Mouse (Mus musculus): ENCODE measurements around the gene Hoxb1.

Gene Hoxb1

DNA sequence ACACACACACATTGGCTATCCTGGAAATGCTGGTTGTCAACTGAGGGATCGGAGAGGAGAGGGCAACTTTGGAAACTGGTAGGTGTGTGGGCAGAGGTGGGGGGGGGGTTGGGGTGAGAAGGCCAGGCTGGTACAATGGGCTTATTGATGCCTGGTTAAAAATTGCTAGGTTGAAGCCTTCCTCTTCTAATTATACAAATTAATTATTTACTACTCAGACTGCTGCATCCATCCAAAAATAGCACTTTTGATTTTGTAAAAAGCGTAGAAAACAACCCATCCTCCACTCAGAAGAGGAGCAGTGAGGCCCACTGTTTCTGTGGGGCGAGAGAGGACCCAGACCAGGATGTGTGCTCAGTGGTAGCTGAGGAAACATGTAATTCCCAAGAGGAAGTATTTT, 30.6 kb upstream of the Hoxb1 start:
- DNase-seq: no peak

DNA sequence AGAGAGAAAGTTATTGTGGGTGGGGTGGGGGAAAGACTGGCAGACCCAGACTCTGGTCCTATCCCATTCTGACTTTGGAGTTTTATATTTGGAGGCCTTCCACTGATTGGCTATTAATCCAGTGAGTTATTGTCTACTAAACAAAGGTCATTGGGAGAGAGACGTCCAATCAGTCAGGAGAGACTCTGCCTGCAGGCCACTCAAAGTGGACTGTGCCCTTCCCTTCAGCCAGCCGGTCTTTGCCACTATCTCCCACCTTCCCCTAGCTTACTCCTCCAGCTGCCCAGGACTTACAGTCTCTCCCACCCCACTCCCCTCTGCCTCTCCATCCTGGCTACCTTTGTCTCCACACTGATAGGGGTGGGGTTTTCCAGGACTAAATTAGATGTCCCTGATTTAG, 29.0 kb upstream of the Hoxb1 start:
- no peak for DNase-seq

DNA sequence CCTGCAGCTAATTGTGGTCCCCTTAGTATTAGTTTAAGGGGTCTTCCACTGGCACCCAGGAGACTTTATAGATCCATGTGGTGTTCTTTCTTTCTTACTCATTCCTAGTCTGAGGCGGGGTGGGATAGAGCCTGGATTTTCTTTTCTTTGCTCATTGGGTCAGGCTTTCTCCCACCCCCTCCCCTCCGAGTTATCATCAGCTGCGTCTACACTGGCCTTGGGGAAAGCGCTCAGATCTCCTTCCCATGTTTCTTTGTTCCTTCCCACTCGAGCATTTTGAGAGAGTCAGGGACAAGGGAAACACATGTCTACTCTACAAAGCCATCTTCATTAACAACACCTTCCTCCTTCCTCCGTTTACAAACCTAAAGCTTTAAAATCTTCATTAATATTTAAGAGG, 28.5 kb upstream of the Hoxb1 start:
- DNase-seq: no peak

DNA sequence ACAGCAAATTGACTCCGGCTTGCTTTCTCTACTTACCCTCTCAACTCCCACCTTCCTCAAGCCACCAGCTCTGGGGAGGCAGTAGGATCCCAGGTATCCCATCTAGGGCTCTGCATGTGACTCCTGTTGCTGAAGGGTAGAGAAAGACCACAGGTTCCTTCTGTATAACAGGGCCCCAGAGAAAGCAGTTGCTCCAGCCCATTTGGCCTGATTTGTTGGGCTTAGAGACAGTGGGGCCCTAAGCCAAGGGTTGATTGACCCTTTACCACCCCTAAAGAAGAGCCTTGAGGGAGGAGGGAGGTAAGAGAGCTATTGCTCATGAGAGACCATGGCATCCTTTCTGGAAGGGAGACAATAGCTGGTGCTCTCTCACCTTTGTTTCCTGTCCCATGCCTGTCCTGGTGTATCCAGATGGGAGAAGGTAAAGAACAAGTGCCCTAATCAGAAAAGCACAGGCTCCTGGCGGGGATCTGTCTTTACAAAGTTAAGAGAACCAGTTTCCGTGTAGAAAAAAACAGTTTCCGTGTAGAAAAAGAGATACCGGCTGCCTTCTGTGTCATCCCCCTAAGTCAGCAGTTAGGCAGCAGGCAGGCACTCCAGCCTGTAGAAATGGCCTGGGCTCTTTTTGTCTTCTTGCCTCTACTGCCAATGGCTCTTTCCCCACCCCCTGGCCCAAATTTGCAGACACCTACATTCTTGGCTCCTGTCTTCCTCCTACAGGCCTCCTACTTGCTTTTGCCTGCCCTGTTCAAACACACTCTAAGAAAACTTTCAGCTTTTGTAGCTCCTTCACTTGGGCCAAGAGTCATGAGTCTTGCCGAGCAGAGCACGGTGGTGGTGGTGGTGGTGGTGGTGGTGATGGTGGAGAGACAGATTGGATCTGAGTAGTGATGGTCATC, 26.3 kb upstream of the Hoxb1 start:
- DNase-seq: no peak

DNA sequence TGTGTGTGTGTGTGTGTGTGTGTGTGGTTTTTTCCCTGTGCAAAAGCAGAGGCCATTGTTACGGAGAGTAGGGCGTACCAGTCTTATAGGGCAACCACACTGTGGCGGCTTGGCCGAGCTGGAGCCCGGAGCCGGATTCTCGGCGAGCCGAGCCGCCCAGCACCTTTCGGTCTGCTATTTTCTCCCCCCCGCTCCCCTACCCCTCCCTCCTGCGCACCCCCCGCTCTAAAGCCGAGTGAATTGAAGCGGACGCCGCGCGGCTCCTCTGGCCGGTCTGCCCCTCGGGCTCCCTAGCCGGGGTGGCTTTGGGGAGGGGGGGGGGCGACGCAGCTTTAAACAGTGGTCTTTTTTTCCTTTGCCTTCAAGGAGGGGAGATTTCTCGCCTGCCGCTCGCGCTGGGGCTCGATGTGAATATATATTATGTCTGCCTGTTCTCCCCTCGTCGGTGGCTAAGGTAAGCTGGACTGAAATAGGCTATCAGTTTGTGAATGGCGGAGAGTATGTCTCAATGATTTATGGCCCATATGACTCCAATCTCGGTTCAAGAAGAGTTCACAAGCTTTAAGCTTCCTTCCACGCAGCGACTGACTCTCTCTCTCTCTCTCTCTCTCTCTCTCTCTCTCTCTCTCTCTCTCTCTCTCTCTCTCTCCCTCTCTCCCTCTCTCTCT, 24.7 kb upstream of the Hoxb1 start:
- no peak for DNase-seq

DNA sequence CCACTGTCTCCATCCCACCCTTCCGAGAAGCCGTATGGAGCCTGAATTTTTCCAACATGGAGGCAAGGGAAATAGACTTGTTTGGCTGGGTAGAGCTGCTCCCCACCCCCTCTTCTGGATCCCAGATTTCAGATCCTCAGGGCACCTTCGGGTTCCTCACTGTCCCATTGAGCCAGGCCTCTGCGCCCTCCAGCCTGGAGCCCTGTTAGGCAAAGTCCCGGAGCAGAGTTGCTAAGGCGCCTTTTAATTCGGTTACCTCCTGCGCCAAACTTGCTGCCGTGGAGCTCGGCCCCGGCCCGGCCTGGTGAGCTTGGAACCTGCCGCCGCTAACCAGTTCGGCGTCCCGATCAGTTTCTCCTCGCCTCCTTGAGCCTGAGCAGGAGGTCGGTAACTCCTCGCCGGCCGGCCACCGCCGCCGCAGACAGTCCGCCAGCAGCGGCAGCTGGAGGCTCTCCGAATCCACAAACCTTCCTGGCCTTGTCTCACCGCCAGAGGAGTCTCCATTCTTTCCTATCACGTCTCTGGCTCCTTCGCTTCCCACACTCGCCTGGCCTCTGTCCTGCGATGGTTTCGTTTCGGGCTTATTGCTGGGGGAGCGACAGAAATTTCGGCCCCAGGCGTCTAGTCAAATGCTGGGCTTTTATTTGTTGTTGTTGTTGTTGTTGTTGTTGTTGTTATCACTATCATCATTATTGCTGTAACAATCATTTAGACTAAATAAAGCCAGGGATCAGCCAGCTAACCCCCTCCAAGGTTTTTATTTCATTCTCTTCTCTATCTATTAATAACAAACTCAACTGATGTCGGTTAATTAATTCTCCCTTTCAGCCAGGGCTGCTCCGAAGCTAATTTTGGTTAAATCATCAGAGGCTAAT, 23.6 kb upstream of the Hoxb1 start:
- no peak for DNase-seq

DNA sequence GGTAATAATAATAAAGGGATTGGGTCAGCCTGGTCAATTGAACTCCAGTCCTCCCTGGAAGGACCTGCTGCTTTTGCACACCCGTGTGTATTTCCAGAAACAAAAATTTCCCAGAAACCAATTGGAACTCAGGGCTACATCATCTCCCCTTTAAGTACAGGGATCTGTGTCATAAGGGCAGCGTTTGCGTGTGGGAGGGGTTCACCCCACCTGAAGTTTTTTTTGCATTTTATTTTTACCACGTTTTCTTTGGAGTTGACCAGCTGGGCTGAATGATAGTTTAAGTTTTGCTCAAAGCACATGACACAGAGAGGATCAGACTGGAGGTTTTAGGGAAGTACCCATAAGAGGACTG, 23.0 kb upstream of the Hoxb1 start:
- DNase-seq: no peak

DNA sequence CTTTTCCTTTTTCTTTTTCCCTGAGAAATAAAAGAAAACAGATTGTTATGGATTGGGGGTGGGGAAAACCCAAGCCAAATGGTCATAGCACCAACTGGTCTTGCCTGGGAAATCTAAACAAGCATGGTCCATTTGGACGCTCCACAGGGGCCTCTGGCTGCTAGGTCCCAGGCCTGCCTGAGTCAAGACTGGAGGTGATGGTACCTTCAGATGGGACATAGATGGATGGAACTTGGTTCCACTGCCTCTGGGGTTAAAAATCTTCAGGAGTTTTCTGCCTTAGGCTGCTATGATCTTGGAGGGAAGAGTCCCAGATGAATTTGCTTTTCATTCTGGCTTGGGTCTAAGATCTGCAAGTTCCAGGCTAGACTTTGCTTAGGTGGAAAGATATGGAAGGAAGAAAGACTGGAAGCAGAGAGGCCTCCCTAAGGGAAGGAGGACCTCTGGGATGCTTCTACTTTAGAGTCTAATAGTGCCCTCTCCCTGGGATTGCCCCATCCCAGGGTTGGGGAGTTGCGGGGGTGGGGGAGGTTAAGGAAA, 22.3 kb upstream of the Hoxb1 start:
- no peak for DNase-seq

DNA sequence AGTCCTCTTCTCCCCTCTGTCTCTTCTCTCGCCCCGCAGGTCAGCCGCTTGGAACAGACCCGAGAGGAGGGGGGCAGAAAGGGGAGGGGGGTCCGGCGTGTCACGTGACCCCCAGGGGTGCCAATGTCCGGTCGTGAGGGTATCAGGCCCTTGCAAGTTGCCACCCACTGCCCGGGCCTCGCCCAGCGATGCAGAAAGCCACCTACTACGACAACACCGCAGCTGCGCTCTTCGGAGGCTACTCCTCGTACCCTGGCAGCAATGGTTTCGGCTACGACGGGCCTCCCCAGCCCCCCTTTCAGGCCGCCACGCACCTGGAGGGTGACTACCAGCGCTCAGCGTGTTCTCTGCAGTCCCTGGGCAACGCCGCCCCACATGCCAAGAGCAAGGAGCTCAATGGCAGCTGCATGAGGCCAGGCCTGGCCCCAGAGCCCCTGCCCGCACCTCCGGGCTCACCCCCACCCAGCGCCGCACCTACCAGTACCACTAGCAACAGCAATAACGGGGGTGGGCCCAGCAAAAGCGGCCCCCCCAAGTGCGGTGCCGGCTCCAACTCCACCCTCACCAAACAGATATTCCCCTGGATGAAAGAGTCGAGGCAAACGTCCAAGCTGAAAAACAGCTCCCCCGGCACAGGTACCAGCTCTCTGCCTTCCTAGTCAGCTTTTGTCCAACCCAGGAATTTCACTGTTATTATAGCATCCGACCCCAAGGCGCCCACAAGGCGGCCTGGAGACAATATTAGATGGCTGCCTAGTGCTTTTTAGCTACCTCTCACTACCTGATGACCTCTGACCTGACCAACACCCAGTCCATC, 21.3 kb upstream of the Hoxb1 start:
- DNase-seq: no peak

DNA sequence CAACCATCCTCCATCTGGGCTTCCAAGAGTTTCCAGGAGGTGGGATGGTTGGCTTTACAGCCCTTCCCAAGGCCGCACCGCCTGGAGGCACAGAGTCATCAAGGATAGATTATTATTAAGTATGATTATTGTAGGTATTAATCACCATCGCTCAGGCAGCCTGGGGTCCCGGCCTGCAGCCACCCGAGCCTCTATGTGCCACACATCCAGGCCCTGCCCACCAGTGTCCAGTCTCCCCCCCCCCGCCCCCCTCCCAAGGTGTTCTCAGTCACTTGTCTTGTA, 20.7 kb upstream of the Hoxb1 start:
- DNase-seq: no peak

DNA sequence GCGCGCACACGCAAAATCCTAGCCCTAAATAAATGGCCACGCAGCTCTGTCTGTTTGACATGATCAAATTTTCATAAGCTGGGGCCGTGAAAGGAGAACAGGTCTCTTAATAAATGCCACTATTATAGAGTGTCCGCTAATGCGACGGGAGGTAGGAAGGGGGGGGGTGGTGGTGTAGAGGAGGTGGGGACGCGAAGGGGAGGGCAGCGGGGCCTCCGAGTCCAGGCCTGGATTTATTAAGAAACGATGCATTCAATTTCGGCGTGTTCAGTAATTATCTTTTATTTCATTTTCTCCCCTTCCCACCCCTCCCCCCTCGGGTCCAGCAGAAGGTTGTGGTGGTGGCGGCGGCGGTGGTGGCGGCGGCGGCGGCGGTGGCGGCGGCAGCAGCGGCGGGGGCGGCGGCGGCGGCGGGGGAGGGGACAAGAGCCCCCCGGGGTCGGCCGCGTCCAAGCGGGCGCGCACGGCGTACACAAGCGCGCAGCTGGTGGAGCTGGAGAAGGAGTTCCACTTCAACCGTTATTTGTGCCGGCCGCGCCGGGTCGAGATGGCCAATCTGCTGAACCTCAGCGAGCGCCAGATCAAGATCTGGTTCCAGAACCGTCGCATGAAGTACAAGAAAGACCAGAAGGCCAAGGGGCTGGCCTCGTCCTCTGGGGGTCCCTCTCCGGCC, 20.2 kb upstream of the Hoxb1 start:
- DNase-seq: no peak

DNA sequence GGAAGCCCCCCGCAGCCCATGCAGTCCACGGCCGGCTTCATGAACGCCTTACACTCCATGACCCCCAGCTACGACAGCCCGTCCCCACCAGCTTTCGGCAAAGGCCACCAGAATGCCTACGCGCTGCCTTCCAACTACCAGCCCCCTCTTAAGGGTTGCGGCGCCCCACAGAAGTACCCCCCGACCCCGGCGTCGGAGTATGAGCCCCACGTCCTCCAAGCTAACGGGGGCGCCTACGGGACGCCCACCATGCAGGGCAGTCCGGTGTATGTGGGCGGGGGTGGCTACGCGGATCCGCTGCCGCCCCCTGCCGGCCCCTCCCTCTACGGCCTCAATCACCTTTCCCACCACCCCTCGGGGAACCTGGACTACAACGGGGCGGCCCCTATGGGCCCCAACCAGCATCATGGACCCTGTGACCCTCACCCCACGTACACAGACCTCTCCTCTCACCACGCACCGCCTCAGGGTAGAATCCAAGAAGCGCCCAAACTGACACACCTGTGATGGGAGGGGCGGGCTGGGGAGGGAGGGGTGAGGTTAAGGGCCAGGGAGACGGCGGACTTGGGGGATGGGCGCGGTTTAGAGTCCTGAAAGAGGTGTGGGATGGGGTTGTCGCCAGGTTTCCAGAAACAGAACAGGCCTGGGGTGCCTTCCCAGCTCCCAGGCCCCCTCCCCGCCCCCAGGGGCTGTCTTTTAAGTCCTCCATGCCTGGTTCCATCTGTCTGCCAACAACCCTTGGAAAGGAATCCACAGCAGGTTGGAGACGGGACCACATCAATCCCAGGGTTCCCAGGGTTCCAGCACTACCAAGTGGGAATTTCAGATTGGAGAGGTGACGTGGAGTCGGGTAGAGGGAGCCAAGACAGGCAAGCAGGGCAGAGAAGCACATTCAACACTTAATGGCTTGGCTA, 19.4 kb upstream of the Hoxb1 start:
- no peak for DNase-seq

DNA sequence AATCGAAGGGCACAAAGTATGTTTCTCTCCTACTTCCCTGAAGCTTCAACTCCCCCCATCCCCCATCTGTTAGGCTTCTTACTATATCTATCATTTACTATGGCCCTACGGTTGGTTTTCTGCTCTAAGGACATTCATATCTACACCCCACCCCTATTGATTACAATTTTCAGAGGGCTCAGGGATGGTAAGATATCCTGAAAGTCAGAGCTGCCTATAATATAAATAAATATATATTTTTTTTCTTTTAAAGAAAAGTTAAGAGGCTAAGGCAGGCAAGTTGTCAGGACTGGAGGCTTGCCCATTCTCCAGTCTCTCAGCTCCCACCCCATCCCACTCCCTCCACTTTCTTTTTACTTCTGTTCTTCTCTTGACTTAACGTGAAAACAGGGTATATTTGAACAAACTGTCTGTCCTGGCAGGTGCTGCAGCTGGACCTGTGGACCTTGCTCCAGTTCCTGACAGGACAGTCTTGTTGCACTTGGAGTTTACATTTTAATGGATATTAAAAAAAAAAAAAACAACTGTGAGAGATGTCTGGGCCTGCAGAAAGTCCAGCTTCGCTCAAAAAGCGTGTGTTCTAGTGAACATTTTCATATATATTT, 18.5 kb upstream of the Hoxb1 start:
- DNase-seq: no peak

DNA sequence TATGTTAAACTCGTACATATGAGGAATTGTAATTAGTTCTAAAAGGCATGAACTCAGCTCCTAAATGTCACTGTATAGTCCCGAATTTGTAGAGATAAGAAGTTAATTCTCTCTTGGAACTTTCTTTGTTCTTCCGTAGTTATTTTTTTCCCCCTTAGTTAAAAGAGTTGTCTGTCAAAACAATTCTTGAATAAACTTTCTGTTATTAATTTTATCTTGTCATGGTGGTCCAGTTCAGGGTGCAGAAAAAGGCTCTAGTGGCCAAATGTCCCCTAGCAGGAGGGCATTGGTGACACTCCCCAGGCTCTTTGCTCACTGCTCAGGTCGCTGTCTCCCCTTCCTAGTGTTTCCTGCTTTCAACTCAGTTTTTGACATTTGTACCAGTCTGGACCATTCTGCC, 17.8 kb upstream of the Hoxb1 start:
- no peak for DNase-seq

DNA sequence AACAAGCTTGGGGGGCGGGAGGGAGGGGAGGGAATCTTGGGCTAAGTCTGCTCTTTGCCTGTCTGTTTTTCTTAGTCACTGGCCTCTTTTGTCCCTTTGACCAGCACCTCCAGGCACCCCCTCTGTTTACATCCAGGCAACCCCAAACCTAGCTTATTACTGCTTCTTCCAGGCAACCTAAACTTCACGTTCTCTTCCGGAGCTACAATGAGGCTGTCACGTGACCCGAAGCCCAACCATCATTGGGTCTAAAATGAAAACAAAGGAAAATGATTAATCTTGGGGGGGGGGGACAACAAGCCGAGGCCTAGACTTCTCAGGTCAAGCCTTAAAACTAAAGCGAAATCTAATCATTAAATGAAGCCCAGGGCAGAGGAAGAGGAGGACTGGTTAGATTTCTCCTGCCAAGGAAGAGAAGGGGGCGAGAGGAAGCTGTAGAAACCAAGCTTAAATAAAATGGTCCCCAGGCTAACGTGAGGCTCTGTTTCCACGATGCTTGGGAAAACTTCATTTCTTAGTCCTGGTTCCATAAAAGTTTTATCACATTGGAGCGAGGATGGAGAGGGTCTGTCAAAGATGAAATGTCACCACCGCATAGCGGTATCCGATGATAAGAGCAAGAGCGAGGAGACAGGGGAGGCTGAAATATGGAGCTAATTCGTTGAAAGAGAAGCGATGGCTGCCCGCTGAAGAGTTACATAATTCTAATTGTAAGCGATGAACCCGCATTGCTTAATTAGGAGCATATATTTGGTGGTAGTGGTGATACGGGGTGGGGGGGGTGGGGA, 17.2 kb upstream of the Hoxb1 start:
- DNase-seq: no peak

DNA sequence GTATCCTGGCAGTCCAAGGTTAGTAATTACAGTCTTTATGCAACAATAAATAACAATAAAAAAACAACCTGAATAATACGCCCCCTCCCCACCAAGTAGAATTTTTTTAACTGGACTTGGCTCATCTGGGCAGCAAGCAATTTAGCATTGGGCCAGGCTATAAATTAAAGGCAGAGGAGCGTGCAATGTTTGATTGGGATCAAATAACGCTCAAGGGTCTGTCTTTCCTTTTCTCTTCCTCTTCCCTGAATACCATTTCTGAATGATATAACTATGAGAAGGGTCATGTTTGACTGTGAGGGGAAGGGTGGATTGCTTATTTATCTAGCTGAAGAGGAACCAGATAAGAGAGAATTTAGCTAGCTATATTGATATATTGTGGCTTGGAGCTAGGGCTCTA, 16.6 kb upstream of the Hoxb1 start:
- DNase-seq: no peak

DNA sequence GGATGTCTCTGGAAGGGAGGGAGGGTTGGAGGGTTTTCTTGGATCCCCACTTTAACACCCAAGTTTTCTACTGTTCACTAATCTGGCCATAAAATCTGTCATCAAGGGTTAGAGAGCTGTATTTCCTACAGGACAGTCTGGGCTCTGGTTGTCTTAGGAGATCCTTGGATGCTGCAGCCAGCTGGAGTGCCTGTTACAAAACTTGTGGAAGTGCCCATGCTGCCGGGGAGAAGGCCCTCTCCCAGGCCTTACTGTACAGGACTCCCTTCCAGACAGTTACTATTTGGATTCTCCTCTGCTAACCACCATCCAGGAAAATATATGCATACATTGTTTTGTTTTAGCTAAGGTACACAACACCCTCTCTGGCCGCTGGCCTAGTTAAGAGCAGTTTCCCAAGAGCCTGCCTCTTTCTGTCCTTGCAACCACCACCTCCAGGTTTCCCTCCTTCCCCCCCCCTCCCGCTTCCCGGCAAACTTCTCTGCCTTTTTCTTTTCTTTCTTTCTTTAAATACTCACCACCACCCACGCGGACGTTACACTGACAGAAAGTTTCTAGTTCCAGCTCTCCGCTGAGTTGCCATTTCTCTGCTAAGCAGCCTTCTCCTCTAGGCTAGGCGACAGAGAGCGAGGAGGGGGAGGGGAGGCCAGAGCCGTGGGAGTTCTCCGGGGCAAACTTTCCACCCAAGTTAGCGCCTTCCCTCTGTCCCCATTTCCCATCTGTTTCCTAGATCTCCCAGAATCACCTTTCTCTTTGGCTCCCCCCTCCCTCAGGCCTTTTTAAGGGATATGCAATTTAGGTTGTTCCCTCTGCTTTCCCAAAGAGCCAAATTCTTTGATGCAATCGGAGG, 15.8 kb upstream of the Hoxb1 start:
- DNase-seq: no peak

DNA sequence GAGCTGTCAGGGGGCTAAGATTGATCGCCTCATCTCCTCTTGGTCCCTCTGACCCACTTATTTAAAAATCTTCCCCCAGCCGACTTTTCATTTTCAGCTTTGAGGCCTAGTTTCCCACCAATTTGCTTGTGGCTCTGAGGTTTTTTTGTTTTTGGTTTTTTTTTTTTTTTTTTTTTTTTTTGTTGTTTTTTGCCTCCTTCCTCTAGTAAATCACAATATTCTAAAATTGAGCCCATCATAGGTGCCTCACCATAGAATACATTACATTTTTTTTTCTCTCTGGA, 15.3 kb upstream of the Hoxb1 start, which contains the start of gene Hoxb2:
Gene Hoxb2 (plus strand): TSS at position 185 of the 284 bp plus-strand sequence.
- no peak for DNase-seq

DNA sequence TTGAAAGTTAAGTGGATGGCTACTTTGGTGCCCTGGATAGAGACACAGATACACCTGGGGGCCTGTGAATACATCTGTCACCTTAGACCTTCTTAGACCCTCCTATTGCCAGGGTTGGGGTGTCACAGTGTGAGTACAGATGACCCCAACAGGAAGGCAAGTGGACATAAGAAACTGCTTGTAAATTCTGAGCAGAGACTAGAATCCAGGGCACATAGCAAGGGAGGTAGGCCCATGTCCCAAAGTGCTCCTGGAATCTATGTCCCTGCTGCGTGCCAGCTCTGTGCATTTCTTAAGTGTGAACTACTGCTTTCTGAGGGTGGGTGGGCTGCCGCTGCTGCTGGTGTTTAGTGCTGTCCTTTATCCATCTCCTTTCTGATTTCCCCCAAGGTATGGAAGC, 14.8 kb upstream of the Hoxb1 start:
- DNase-seq: no peak
